Mouse (Mus musculus) CH12.LX (cell line): ENCODE data around the gene Cd248. TPM values are rescaled to one million over a fixed set of nuclear protein-coding genes. Genes with fewer than 3 reads are reported as not detected.

ENCODE experiments used
- DNase-seq: peaks from one replicate; pipeline ENCODE4 v3.0.0-alpha.2; 2013; ENCODE audit errors: extremely low read depth
- H3K27ac ChIP-seq: 2 replicates; pipeline ENCODE4 v1.5.1; 2012; ENCODE audit warnings: low read depth, mild to moderate bottlenecking, control low read depth, moderate library complexity; ENCODE audit not compliant: insufficient read depth
- H3K27me3 ChIP-seq: replicated peaks from 2 replicates; pipeline ENCODE3; 2012; ENCODE audit warnings: inconsistent platforms
- H3K36me3 ChIP-seq, 2 experiments: replicated peaks in 1 of 2; 2 replicates each; pipeline versions ENCODE3 to v1.6.1; 2012; ENCODE audit warnings: inconsistent platforms in 1 of 2, low read length in 1 of 2, mild to moderate bottlenecking in 1 of 2, mixed read lengths in 1 of 2, moderate library complexity in 1 of 2; ENCODE audit not compliant: control insufficient read depth in 1 of 2, insufficient read depth in 1 of 2
- H3K4me1 ChIP-seq, 2 experiments: 2 replicates each; pipeline ENCODE4 v1.6.1; 2012; ENCODE audit warnings: inconsistent platforms in 1 of 2, moderate library complexity in 1 of 2; ENCODE audit not compliant: insufficient read depth in 2 of 2, control insufficient read depth in 1 of 2
- H3K4me2 ChIP-seq: 2 replicates; pipeline ENCODE4 v1.6.1; 2012; ENCODE audit warnings: low read depth, mild to moderate bottlenecking, control low read depth; ENCODE audit not compliant: poor library complexity, insufficient read depth, severe bottlenecking
- H3K4me3 ChIP-seq, 3 experiments: fragments of 150-350 bp in 1 of 3; sonication (generic) in 1 of 3; replicated peaks in 1 of 3; 2 replicates each; pipeline versions ENCODE3 to v1.5.1; 2011 to 2012; ENCODE audit warnings: low read depth in 2 of 3, low read length in 2 of 3, mild to moderate bottlenecking in 2 of 3, moderate library complexity in 2 of 3, control low read depth in 1 of 3, improper control_type of control experiment in 1 of 3, inconsistent platforms in 1 of 3, mixed read lengths in 1 of 3; ENCODE audit not compliant: poor library complexity in 1 of 3
- H3K79me2 ChIP-seq: replicated peaks from 2 replicates; pipeline ENCODE4 v1.6.1; 2012; ENCODE audit warnings: mild to moderate bottlenecking, moderate library complexity; ENCODE audit not compliant: control insufficient read depth, poor library complexity, insufficient read depth, severe bottlenecking; ENCODE audit errors: extremely low read depth
- H3K9ac ChIP-seq: 2 replicates; pipeline ENCODE4 v1.6.1; 2012; ENCODE audit warnings: low read depth, mild to moderate bottlenecking, control low read depth, moderate library complexity; ENCODE audit not compliant: insufficient read depth
- H3K9me3 ChIP-seq: replicated peaks from 2 replicates; pipeline ENCODE3; 2012; ENCODE audit warnings: low read length, inconsistent platforms, mixed read lengths
- BHLHE40 ChIP-seq: IDR thresholded peaks from 2 replicates; pipeline ENCODE4 v1.6.1; 2011; ENCODE audit warnings: mild to moderate bottlenecking, low read depth, low read length, improper control_type of control experiment
- CHD1 ChIP-seq: IDR thresholded peaks from 2 replicates; pipeline ENCODE4 v1.6.1; 2012; ENCODE audit warnings: low read depth, low read length, improper control_type of control experiment, inconsistent platforms
- CHD2 ChIP-seq: IDR thresholded peaks from 2 replicates; pipeline ENCODE4 v1.6.1; 2011; ENCODE audit warnings: low read length, improper control_type of control experiment
- CTCF ChIP-seq, 2 experiments: IDR thresholded peaks in 1 of 2; conservative IDR thresholded peaks in 1 of 2; 2 replicates each; pipeline ENCODE4 v1.5.1; 2011 to 2012; ENCODE audit warnings: low read depth in 2 of 2, low read length in 2 of 2, improper control_type of control experiment in 1 of 2, inconsistent platforms in 1 of 2, mild to moderate bottlenecking in 1 of 2, moderate library complexity in 1 of 2
- E2F4 ChIP-seq: IDR thresholded peaks from 2 replicates; pipeline ENCODE4 v1.6.1; 2011; ENCODE audit warnings: low read depth, low read length, improper control_type of control experiment; ENCODE audit not compliant: insufficient replicate concordance
- ELF1 ChIP-seq: IDR thresholded peaks from 2 replicates; pipeline ENCODE4 v1.6.1; 2014; ENCODE audit warnings: low read depth, mild to moderate bottlenecking, inconsistent platforms, low read length, improper control_type of control experiment
- EP300 ChIP-seq: IDR thresholded peaks from 2 replicates; pipeline ENCODE4 v1.6.1; 2011; ENCODE audit warnings: low read length, improper control_type of control experiment
- GABPA ChIP-seq: IDR thresholded peaks from 2 replicates; pipeline ENCODE4 v1.6.1; 2012; ENCODE audit warnings: low read depth, low read length, improper control_type of control experiment, inconsistent platforms; ENCODE audit not compliant: insufficient replicate concordance
- HCFC1 ChIP-seq: IDR thresholded peaks from 2 replicates; pipeline ENCODE4 v1.6.1; 2012; ENCODE audit warnings: low read depth, mild to moderate bottlenecking, inconsistent platforms, low read length, improper control_type of control experiment
- IRF4 ChIP-seq: IDR thresholded peaks from 2 replicates; pipeline ENCODE4 v1.6.1; 2014; ENCODE audit warnings: low read depth, mild to moderate bottlenecking, inconsistent platforms, low read length, improper control_type of control experiment
- JUND ChIP-seq: conservative IDR thresholded peaks from 2 replicates; pipeline ENCODE4 v1.6.1; 2011; ENCODE audit warnings: low read depth, low read length, improper control_type of control experiment
- KAT2A ChIP-seq: IDR thresholded peaks from 2 replicates; pipeline ENCODE4 v1.6.1; 2012; ENCODE audit warnings: low read length, improper control_type of control experiment, inconsistent platforms; ENCODE audit not compliant: insufficient replicate concordance
- MAFK ChIP-seq: IDR thresholded peaks from 2 replicates; pipeline ENCODE4 v1.6.1; 2011; ENCODE audit warnings: low read length, improper control_type of control experiment; ENCODE audit not compliant: insufficient replicate concordance
- MAX ChIP-seq: IDR thresholded peaks from 2 replicates; pipeline ENCODE4 v1.6.1; 2011; ENCODE audit warnings: low read length, improper control_type of control experiment
- MAZ ChIP-seq: IDR thresholded peaks from 2 replicates; pipeline ENCODE4 v1.6.1; 2012; ENCODE audit warnings: low read depth, mild to moderate bottlenecking, inconsistent platforms, low read length, improper control_type of control experiment, moderate library complexity
- MEF2A ChIP-seq: IDR thresholded peaks from 2 replicates; pipeline ENCODE4 v1.6.1; 2014; ENCODE audit warnings: low read depth, mild to moderate bottlenecking, inconsistent platforms, low read length, improper control_type of control experiment, borderline replicate concordance
- MXI1 ChIP-seq: IDR thresholded peaks from 2 replicates; pipeline ENCODE4 v1.6.1; 2011; ENCODE audit warnings: mild to moderate bottlenecking, low read depth, low read length, improper control_type of control experiment
- MYC ChIP-seq: IDR thresholded peaks from 2 replicates; pipeline ENCODE4 v1.6.1; 2011; ENCODE audit warnings: low read depth, mild to moderate bottlenecking, improper control_type of control experiment, low read length
- NELFE ChIP-seq: IDR thresholded peaks from 2 replicates; pipeline ENCODE4 v1.6.1; 2011; ENCODE audit warnings: low read depth, low read length, improper control_type of control experiment
- NRF1 ChIP-seq: IDR thresholded peaks from 2 replicates; pipeline ENCODE4 v1.6.1; 2014; ENCODE audit warnings: low read depth, mild to moderate bottlenecking, inconsistent platforms, low read length, improper control_type of control experiment, moderate library complexity
- PAX5 ChIP-seq: IDR thresholded peaks from 2 replicates; pipeline ENCODE4 v1.6.1; 2012; ENCODE audit warnings: low read length, inconsistent platforms, mixed read lengths
- POLR2A ChIP-seq: IDR thresholded peaks from 2 replicates; pipeline ENCODE4 v1.6.1; 2011; ENCODE audit warnings: low read depth, mild to moderate bottlenecking, improper control_type of control experiment, low read length
- POLR2AphosphoS2 ChIP-seq: IDR thresholded peaks from 2 replicates; pipeline ENCODE4 v1.6.1; 2011; ENCODE audit warnings: low read depth, low read length, improper control_type of control experiment
- RAD21 ChIP-seq: IDR thresholded peaks from 2 replicates; pipeline ENCODE4 v1.6.1; 2011; ENCODE audit warnings: low read depth, mild to moderate bottlenecking, low read length, improper control_type of control experiment, moderate library complexity
- RCOR1 ChIP-seq: conservative IDR thresholded peaks from 2 replicates; pipeline ENCODE4 v1.6.1; 2012; ENCODE audit warnings: low read depth, mild to moderate bottlenecking, inconsistent platforms, low read length, improper control_type of control experiment
- SIN3A ChIP-seq: IDR thresholded peaks from 2 replicates; pipeline ENCODE4 v1.6.1; 2012; ENCODE audit warnings: low read length, improper control_type of control experiment, inconsistent platforms
- SMC3 ChIP-seq: IDR thresholded peaks from 2 replicates; pipeline ENCODE4 v1.6.1; 2011; ENCODE audit warnings: low read depth, low read length, improper control_type of control experiment
- TBP ChIP-seq: conservative IDR thresholded peaks from 2 replicates; pipeline ENCODE4 v1.6.1; 2011; ENCODE audit warnings: low read depth, low read length, improper control_type of control experiment
- UBTF ChIP-seq: IDR thresholded peaks from 2 replicates; pipeline ENCODE4 v1.6.1; 2012; ENCODE audit warnings: low read depth, mild to moderate bottlenecking, inconsistent platforms, low read length, improper control_type of control experiment, moderate library complexity
- ZKSCAN1 ChIP-seq: IDR thresholded peaks from 2 replicates; pipeline ENCODE4 v1.6.1; 2012; ENCODE audit warnings: low read depth, inconsistent platforms, low read length, improper control_type of control experiment, borderline replicate concordance
- ZMIZ1 ChIP-seq: IDR thresholded peaks from 2 replicates; pipeline ENCODE4 v1.6.1; 2012; ENCODE audit warnings: low read depth, mild to moderate bottlenecking, inconsistent platforms, low read length, improper control_type of control experiment
- ZNF384 ChIP-seq: IDR thresholded peaks from 2 replicates; pipeline ENCODE4 v1.6.1; 2012; ENCODE audit warnings: low read depth, low read length, improper control_type of control experiment, inconsistent platforms
- dilution Hi-C: fragments of 300-500 bp; cut with MboI; formaldehyde crosslinking; loops from 2 replicates; pipeline ENCODE4 v1.14.3; 2020; ENCODE audit warnings: low sequenced_read_pairs; ENCODE audit not compliant: extremely low pct_unique_long_range_greater_than_20kb, extremely low pct_ligation_motif_present
- in situ Hi-C: fragments of 300-500 bp; cut with MboI; formaldehyde crosslinking; loops from 3 replicates; pipeline ENCODE4 v1.14.3; 2019; ENCODE audit warnings: low sequenced_read_pairs, low pct_ligation_motif_present, low pct_unique_long_range_greater_than_20kb, mixed read lengths
- polyA plus RNA-seq: library from polyadenylated mRNA; unstranded; fragments of >175 nt; gene quantifications from 2 replicates; pipeline ENCODE4 v1.2.1, GENCODE M21; 2012; ENCODE audit warnings: low read depth; ENCODE audit not compliant: insufficient read length
- total RNA-seq, 2 experiments: library from RNA; depleted of rRNA; stranded (reverse); fragments of 300-350 nt in 1 of 2; fragments of >200 nt in 1 of 2; gene quantifications; 2 replicates each; pipeline ENCODE4 v1.2.3; 2012 to 2014

The Cd248 gene
- total and polyA plus RNA-seq, 3 experiments = not detected

- Histone ChIP-seq H3K36me3 (peaks cover 46 to 73% of the 10 kb centered on the region in 2 experiments), H3K9ac (peak overlapping the region; percentile 84), H3K4me2 (peak overlapping the region; percentile 88), H3K4me1 (peaks cover 6 to 22% of the 10 kb centered on the region in 2 experiments; a peak in 3 of 4 replicates), H3K79me2 (peaks cover 5% of the 10 kb centered on the region; the same call in 1 of the 2 replicates), H3K9me3 (no peaks in the 10 kb centered on the region), H3K27ac (no peak overlapping the region; the same call in 1 of the 2 replicates), H3K27me3 (no peaks in the 10 kb centered on the region), H3K4me3 (peak overlapping the region; percentile 78 to 85 (median 81))
- 0 out of 2 replicates have a peak, but pooled peaks have one; percentile 37 for TF ChIP-seq CHD1
- TF ChIP-seq GABPA = no peak
- TF ChIP-seq JUND = no peak
- no peak for TF ChIP-seq E2F4
- DNase-seq = no peak
- dilution Hi-C loops = no loop called here
- in situ Hi-C loops = no loop called here
Observed at GRCm38 (mm10) chr19:5106074-5106473, 38.2 kb downstream of the Cd248 start.

- in situ Hi-C loops (no loop called here), dilution Hi-C loops (no loop called here)
- DNase-seq = peak; percentile 97
- H3K36me3 ChIP-seq = peaks cover 46 to 73% of the 10 kb centered on the region in 2 experiments
- 0 out of 2 replicates have a peak, but pooled peaks have one; percentile 36 for TF ChIP-seq POLR2AphosphoS2
- TF ChIP-seq RCOR1 = no peak
- no peak for TF ChIP-seq PAX5
- no peak for TF ChIP-seq ZNF384
- TF ChIP-seq ZMIZ1 = no peak
- TF ChIP-seq CHD2 = peak; percentile 56; the same call in 1 of the 2 replicates
- peak; percentile 79 for TF ChIP-seq POLR2A
- TF ChIP-seq TBP = no peak
- TF ChIP-seq UBTF = no peak
- TF ChIP-seq NELFE = peak; percentile 80
- no peak for TF ChIP-seq JUND
- peak; percentile 4; the same call in 1 of the 2 replicates for TF ChIP-seq IRF4
- TF ChIP-seq MEF2A = no peak
- peak; percentile 76 for TF ChIP-seq ELF1
- no peak for TF ChIP-seq CTCF (conservative IDR thresholded peaks at IDR 0.05 in 1 of 2, IDR thresholded peaks at IDR 0.05 in 1 of 2; ENCODE audit: low read depth in 2 of 2, low read length in 2 of 2)
- TF ChIP-seq CHD1 = no peak
- TF ChIP-seq E2F4 = no peak
- TF ChIP-seq SMC3 = no peak
- TF ChIP-seq EP300 = no peak
- TF ChIP-seq GABPA = peak; percentile 21; the same call in 1 of the 2 replicates
- no peak for TF ChIP-seq MAFK
- peak; percentile 95 for TF ChIP-seq MAZ
- TF ChIP-seq MAX = no peak
- TF ChIP-seq RAD21 = no peak
- TF ChIP-seq NRF1 = peak; percentile 98
- TF ChIP-seq MYC = no peak
- no peak for TF ChIP-seq ZKSCAN1
- peak; percentile 96 for TF ChIP-seq HCFC1
- TF ChIP-seq KAT2A = peak; percentile 88; the same call in 1 of the 2 replicates
- TF ChIP-seq BHLHE40 = no peak
- TF ChIP-seq MXI1 = no peak; the same call in 1 of the 2 replicates
- TF ChIP-seq SIN3A = 0 out of 2 replicates have a peak, but pooled peaks have one; percentile 10
- peaks cover 6 to 22% of the 10 kb centered on the region in 2 experiments; a peak in 3 of 4 replicates for H3K4me1 ChIP-seq
- H3K27ac ChIP-seq = no peak within 1 kb of the TSS; the same call in 1 of the 2 replicates
- peak within 1 kb of the TSS; percentile 84 for H3K9ac ChIP-seq
- H3K4me2 ChIP-seq = peak within 1 kb of the TSS; percentile 88
- peak within 1 kb of the TSS; percentile 78 to 85 (median 81) for H3K4me3 ChIP-seq
- no peaks in the 10 kb centered on the region for H3K9me3 ChIP-seq
- peaks cover 5% of the 10 kb centered on the region; the same call in 1 of the 2 replicates for H3K79me2 ChIP-seq
- H3K27me3 ChIP-seq = no peaks in the 10 kb centered on the region
Observed at GRCm38 (mm10) chr19:5106731-5107191, 38.9 kb downstream of the Cd248 start, which contains the start of gene Rab1b. Gene Rab1b, minus strand, starts transcription at chr19:5107072.
